Mouse (Mus musculus): ENCODE data around the gene Vsig10.
"Not testable (repeated sequence)": the region's sequence is repeated elsewhere in the genome, so short reads cannot be mapped to it uniquely, and the experiment has no call there.

Vsig10 gene

DNA sequence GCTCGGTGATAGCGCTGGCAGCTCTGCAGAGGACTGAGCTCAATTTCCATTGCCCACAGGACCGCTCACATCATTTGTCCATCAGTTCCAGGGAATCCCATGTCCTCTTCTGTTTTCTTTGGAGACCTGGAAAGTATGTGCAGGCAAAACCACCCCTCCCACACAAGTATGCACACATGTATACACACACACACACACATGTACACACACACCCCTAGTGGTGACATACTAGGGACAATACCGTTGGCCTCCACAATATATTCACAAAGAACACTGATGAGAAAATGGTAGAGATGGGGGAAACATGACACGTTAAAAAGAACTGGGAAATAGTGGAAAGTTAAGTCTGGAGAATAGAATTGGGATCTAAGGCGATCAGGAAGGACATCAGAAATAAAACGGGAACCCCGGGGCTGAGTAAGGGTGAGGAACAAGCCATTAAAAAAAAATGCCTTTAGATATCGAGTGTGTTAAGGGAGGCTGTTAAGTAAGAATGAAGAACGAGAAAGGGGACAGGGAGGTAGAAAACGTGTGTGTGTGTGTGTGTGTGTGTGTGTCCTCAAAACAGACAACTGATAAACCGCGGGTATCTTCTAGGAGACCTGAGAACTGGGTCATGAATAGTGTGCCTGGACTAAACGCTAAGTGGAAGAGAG lies 36.9 kb downstream of the Vsig10 start:
- CTCF ChIA-PET, result interaction anchor here (0.5 kb wide), 1 partner anchor 49 kb away, joined by 9 read pairs; no protein-coding TSS in a partner anchor

DNA sequence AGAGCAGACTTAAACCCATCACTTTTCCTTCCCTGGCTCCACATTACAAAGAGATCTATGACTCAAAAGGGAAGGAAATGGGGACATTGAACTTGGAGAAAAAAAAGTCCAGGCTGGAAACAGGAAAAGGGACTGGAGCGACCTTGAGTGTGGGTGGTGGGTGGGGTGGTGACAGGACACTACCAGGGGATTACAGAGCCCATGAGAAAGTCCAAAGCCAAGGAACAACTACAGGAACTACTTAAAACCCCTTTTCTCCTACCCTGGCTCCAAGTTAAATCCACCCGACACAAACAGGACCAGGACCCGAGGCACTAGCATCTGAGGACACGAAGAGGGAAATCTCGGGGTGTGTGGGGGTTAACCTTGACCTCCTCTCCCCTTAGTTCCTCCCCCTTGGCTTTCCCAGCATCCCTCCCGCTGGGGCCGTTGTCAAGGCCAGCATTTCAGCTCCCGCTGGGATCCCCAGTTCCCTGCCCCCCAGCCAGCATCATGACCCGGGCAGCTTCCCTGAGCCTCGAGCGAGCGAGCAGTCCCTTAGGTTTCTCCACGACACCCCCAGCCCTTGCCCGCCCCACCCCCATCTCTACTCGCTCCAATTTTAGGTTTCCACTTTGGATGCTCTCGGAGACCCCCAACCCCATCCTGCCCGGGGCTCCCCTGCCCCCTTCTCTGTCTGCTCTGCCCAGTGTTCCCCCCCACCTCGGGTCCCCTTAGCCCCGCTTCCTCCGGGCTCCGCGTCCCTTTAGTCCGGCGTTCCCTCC lies 37.7 kb downstream of the Vsig10 start:
- CTCF ChIA-PET, result no interaction called here

DNA sequence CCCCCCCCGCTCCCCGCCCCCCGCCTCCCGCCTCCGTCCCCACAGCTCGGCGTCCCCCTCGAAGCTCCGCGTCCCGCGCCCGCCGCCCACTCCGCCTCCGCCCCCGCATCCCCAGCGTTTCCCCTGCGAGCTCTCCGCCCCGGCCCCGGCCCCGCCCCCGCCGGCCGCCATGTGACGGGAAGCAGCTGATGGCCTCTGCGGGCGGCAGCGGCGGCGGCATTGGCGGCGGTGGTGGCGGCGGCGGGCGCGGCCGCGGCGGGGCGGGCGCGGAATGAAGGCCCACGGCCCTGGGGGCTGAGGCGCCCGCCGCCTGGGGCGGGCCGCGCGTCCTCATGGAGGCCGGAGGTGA lies 38.2 kb downstream of the Vsig10 start, which contains the start of gene Wsb2:
Gene Wsb2 (plus strand): TSS at position 176 of the 349 bp plus-strand sequence.
- CTCF ChIA-PET, result interaction anchor here (0.5 to 1.4 kb wide), 2 partner anchors 19 to 40 kb away, joined by 3 read pairs; no protein-coding TSS in a partner anchor

DNA sequence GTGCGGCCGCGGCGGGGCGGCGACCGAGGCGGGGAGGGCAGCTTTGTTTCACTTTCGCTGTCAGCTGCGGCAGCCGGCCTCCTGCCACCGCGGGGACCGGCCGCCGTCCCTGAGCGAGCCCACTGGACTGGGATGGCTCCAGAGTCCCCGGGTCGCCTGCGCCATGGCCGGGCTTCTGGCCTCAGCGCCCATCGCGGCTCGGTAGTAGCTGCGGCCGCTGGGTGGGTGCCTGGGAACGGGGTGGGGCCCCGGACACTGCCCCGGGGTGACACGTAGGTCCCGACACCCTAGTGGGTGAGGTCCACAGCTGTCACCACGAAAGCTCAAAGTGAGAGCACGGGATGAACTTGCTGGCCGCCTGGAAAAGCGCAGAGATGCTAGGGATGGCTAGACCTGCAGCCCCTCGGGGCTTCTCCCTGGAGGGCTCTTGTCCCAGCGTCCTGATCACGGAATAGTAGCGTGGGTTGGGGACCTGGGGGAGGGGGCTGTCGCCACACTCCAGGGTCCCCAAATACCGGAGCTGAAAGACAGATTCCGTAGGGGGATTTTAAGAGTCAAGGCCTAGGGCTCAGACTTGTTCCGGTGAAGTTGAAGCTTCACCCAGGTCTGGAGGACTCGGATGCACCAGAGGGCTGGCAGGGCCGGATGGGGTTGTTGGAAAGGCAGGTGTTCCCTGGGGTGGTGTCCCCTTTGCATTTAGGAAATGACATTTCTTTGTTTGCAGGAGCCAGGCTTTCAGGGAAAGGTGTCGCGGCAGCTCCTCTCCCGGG lies 38.8 kb downstream of the Vsig10 start:
- CTCF ChIA-PET, result interaction anchor here (0.5 to 1.4 kb wide), 3 partner anchors 16 to 39 kb away, joined by 3 to 4 read pairs (median 3); no protein-coding TSS in a partner anchor

DNA sequence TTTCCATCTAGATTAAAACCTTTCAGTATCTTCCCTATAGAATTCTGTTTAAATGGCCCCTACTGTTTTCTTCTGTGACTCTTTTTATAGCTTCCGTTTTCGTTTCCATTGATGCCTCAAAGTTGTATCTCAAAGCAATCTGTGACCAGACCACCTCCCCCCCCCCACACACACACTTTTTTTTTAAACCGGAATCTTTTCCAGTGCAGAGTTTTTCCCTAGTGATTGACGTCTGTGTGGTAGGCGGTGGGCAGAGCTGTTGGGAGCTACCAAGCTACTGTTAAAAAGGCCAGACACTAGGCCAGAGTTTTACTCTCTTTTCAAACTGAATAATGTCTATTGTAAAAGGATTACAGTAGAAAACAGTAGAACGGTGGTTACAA lies 39.4 kb downstream of the Vsig10 start:
- CTCF ChIA-PET, result interaction anchor here (0.8 to 1.4 kb wide), 2 partner anchors 16 to 18 kb away, joined by 3 to 4 read pairs; no protein-coding TSS in a partner anchor

DNA sequence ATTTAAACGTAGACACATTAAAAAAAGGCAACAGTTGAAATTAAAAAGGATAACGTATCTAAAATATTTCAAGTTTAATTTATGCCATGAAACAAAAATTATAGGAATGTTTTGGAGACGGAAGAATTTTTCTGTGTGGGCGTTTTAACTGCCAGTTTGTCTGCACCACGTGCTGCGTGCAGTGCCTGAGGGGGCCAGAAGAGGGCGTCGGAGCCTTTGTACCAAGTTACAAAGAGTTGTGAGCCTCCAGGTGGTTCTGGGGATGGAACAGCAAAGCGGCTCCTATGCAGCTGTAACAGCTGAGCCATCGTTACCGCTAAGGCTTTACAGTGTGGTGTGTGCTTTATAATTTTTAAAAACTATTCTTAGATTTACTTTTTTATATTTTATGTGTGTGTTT lies 39.8 kb downstream of the Vsig10 start:
- CTCF ChIA-PET, result no interaction called here

DNA sequence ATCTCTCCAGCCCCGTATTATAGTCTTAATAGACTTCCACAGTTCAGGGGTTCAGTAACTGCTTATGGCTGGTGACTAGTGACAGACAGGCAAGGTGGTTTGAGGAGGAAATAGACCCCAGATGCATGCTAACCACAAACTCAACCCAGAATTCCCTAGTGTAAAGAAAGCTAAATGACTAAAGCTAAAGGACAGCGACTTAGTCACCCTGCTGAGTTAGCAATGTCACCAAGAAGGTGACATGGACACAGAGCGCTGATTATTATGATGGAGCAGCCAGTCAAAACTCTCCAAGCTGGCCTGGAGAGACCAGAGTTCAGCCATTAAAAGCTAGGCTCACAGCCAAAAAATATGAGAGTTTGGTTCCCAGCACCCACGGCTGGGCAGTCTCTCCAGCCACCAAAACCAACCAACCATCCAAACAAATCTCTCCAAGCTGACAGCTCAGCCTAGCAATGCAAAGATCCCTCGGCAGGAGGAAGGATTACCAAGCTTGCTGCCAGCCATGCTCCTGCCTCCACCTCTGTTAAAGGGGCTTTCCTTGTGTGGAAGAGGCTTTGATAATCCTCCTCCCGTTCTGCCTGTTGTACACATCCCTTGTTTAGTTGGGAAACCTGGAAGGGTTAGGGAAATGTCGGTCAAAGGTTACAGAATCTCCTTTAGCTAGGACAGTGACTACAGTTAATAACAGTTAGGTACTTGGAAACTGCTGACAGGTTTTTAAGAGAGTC lies 40.8 kb downstream of the Vsig10 start:
- CTCF ChIA-PET, result no interaction called here

DNA sequence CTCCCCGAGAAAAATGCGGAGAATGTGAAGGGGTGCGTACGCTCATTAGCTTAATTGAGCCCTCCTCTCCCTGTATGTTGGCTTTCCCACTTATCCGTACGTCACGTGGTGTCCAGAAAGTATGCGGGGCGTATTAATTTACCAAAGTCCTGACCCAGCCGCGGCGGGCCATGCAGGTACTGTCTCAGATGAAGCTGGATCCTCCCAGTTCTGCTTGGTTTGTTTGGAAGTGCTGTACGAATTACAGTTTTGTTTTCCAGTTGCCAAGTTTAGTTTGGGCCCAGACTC lies 41.3 kb downstream of the Vsig10 start:
- CTCF ChIA-PET, result no interaction called here

DNA sequence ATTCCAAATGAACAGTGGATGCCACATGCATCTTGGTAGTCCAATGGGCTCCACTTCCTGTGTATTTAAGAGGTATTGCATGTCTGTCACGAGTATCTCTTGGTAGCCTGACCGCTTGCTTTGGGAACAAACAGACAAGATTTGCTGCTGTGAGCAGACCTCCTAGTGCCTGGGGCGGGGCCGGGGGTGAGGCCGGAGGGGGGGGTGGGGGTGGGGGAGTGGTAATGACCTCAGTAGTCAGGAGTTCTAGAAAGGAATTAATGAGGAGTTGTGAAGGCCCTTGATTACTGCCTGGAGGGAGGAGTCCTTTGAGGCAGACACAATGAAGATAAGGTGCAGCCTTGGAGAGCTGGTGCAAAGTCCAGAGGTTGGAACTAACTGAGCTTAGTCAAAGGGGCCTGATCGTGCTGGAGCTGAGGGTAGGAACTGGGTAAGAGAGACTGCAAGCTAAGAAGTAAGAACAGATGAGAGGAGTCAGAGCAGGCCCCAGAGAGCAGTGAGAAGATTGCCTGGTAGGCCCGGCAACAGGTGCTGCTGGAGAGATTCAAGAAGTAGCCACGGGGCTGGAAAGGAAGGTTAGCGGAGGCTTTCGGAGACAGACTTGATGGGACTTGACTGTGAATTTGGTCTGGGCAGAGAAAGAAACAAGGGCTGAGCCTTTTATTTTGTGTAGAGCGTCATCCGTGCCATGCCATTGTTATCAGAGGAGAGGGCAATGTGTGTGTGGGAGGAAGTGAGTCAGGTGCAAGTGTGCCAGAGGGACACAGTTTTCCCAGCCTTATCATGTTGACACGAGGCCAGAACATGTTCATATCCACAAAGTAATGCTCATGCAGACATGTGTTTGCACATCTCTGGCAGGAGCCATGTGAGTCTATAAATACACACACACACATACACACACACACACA lies 42.0 kb downstream of the Vsig10 start:
- CTCF ChIA-PET, result no interaction called here

DNA sequence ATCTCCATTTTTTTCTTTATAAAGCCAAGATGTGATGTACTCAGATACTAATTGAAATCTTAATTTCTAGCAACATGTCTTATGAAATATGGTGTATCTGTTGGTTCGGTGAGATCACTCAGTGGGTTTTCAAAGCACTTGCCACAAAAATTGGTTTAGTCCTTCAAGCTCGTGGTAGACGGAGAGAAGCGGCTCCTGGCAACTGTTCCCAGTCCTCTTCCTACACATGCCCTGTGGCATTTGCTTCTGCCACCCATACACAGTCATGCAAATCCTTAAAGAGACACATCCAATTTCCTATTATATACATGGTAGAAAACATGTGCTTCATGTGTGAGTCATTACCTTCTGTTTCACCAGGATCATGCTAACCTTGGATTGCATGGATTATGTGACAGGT lies 42.7 kb downstream of the Vsig10 start:
- CTCF ChIA-PET, result no interaction called here

DNA sequence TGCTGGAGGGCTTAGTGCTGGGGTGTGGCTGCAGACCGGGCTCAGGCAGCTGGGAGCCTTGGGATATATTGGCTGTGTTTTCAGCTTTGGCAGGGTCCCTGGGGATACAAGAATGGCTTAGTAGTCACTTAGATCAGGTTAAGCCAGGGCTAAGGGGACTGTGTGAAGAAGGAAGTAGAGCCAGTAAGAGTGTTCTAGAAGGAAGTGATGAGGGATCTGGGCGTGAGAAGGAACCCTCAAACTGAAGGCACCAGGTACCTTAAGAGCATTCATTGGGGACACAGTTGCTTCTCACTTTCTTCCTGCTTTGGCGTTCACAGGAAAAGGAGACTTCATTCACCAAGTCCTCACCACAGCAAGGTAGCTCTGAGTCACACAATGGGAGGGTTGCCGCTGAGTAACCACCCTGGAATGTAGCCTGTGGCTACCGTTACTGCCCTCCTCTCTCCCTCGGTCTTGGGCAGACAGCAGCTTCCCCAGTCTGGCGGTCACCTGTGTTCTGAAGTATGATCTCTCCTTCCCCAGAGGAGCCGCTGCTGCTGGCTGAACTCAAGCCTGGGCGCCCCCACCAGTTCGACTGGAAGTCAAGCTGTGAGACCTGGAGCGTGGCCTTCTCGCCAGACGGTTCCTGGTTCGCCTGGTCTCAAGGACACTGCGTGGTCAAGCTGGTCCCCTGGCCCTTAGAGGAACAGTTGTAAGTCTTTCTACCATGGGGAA lies 44.3 kb downstream of the Vsig10 start:
- CTCF ChIA-PET, result no interaction called here

DNA sequence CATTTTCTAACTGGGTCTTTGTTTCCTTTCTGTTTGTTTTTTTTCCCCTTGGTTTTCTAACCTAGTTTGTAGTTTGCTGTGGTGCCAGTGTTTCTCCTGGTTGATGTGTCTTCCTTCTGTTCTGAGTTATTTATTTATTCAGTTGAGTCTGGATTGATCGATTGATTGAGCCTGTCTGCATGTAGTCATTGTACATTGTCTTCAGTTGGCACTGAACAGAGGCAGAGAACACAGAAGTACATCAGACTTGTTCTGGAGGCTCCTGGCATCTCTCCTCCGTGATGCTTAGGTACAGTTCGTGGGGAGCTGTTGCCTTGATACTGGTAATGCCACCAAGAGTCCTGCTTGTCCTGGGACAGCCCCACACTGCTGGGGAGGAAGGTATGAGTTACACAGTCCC lies 45.9 kb downstream of the Vsig10 start:
- CTCF ChIA-PET, result no interaction called here

DNA sequence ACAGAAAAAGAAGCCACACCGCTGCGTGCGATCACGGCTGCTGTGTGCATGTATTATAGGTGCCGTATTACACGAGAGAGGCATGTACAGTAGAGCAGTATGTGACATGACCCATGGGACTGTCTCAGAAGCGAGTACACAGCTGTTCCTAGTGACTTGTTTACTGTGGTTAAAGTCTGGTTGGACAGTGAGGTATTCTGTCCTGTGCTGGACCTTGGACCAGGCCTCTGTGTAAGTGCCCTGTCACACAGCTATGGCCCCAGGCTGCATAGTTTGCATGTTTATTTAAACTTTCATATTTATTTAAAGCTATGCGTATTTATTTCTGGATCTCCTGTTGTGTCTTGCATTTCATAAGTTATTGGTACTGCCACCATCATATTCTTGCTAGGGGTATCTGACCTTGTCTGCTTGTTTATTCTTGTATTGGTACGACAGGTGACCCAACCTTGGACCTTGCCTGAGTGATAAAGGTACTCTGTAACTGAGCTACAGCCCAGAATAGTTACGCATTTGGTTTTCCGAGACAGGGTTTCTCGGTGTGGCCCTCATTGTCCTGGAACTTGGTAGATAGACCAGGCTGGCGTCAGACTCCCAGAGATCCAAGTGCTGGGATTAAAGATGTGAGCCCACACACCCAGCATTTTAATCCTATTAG lies 47.1 kb downstream of the Vsig10 start:
- CTCF ChIA-PET, result interaction anchor here (0.5 kb wide), 1 partner anchor 24 kb away, joined by 16 read pairs; no protein-coding TSS in a partner anchor

DNA sequence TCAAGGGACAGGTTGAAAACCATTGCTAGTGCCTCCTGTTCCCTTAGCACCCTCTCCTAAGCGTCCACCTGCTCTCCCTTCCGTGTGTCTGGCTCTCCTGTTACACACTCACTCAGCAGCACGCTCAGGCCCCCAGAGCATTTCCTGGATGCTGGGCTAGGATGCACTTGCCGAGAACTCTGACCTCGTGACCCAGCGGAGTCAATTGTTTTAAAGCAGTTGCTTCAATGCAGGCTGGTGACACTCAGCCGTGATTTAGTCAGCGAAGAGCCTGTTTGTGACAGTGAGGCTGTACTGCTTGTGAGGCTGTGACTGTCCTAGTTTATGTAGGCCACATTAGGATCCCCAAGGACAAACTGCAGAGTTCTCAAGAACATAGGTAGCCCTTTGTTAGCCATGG lies 48.3 kb downstream of the Vsig10 start:
- CTCF ChIA-PET, result no interaction called here

DNA sequence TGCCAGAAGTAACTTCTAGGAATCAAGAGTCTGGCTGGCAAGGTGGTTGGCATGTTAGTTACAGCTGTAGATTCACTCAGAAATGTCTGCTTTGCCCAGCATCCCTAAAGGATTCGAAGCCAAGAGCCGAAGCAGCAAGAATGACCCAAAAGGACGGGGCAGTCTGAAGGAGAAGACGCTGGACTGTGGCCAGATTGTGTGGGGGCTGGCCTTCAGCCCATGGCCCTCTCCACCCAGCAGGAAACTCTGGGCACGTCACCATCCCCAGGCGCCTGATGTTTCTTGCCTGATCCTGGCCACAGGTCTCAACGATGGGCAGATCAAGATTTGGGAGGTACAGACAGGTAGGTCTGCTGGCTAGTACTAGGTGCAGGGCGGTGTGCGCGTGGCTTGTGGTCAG lies 51.7 kb downstream of the Vsig10 start:
- CTCF ChIA-PET, result no interaction called here

DNA sequence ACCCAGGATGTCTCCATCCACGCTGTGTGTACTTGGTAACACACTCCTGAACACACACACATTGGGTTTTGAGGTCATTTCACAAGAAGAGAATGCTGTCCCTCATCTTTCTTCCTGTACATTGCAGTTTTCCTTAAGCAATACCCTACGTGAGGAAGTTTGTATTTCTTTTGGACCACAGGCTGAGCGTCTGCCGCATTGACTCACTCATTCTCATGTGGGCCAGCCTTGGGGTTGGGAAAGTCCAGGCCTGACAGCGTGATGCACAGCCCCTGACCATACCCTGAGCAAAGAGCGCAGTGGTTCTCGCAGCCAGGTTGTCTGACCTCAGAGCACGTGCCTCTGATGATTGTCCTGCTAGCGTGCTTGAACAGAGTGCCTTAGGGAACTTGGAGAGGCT lies 54.5 kb downstream of the Vsig10 start:
- CTCF ChIA-PET, result no interaction called here

DNA sequence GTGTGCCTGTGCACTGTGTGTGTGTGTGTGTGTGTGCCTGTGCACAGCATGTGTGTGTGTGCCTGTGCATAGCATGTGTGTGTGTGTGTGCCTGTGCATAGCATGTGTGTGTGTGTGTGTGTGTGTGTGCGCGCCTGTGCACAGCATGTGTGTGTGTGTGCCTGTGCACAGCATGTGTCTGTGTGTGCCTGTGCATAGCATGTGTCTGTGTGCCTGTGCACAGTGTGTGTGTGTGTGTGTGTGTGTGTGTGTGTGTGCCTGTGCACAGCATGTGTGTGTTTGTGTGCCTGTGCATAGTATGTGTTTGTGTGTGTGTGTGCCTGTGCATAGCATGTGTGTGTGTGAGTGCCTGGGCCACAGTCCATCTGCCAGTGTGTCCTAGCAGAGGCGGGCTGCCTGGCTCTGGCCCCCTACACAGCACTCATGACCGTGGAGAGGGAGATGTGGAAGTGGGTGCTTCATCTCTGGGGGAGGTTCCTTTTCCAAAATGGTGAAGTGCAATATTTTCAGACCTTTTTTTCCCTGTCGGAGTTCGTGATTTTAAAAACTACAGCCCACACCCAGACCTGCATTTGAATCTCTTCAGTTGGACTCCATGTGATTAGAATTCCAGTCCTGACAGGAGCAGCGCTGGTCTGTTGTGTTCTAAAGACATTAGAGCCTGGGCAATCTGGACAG lies 55.6 kb downstream of the Vsig10 start:
- CTCF ChIA-PET, result no interaction called here

DNA sequence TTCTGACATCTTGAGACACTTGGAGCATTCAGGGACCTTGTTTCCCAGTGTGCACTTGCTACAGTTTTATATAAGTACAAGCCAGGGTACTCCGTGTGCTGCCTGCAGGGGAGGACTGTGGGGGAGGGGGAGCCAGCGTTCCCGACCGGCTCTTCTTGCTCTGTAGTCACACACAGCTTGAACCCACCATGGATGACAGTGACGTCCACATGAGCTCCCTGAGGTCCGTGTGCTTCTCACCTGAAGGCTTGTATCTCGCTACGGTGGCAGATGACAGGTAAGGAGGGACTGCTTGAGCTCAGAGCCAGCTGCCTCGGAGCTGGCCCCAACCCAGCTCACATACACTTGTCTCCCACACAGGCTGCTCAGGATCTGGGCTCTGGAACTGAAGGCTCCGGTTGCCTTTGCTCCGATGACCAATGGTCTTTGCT lies 57.5 kb downstream of the Vsig10 start:
- CTCF ChIA-PET, result interaction anchor here (0.6 kb wide), 1 partner anchor 19 kb away, joined by 3 read pairs; the partner anchor contains the start of gene Wsb2

DNA sequence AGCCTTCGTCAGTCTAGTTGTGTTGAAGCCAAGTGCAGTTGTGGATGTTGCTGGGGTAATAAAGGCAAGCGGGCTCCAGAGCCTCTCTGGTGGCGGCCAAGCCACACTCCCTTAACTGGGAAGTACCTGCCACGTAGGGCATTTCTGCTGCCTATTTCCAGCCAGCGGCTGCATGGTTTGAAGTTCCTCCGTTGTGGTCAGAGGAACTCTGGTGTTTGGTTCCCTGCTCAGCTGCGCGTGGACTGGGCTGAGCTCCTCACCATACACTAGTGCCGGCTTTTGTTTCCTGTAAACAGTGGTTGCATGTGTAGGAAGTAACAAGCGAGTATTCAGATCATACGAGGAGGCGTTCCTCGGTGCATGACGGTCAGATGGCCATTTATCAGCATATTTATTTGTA lies 58.8 kb downstream of the Vsig10 start:
- CTCF ChIA-PET, result not testable (repeated sequence)

Measured in spleen, embryonic (tissue).